Mouse (Mus musculus) lung, embryonic 14.5 days (tissue): ENCODE measurements at regions not wholly inside any gene's neighbourhood (a gene's known extent, or its start where the extent isn't known, plus 50 kb on each side); places are given as distances from the start of the nearest gene placed in this dataset.

ENCODE experiments used
- ATAC-seq: fragments of 200-750 bp; cut with Nextera tagmentation; 2 replicates; pipeline ENCODE4 v1.8.0; 2017; ENCODE audit warnings: mild to moderate bottlenecking, moderate TSS enrichment, moderate library complexity; ENCODE audit not compliant: insufficient read depth
- DNase-seq: peaks from one replicate; pipeline ENCODE4 v3.0.0-alpha.2; 2015
- H3K27ac ChIP-seq: fragments of 300-500 bp; sonication (generic); 2 replicates; pipeline ENCODE4 v1.5.1; 2014; ENCODE audit warnings: low read depth, mild to moderate bottlenecking, moderate library complexity
- H3K27me3 ChIP-seq: fragments of 300-500 bp; sonication (generic); 2 replicates; pipeline ENCODE4 v1.6.1; 2014; ENCODE audit warnings: low read length, control low read depth; ENCODE audit not compliant: insufficient read depth
- H3K36me3 ChIP-seq: fragments of 300-500 bp; sonication (generic); 2 replicates; pipeline ENCODE4 v1.6.1; 2014; ENCODE audit warnings: control low read depth; ENCODE audit not compliant: insufficient read depth
- H3K4me1 ChIP-seq: fragments of 300-500 bp; sonication (generic); 2 replicates; pipeline ENCODE4 v1.6.1; 2014; ENCODE audit warnings: antibody characterized with exemption, control low read depth; ENCODE audit not compliant: insufficient read depth
- H3K4me2 ChIP-seq: fragments of 300-500 bp; sonication (generic); 2 replicates; pipeline ENCODE4 v1.6.1; 2014; ENCODE audit warnings: mild to moderate bottlenecking
- H3K4me3 ChIP-seq: fragments of 300-500 bp; sonication (generic); 2 replicates; pipeline ENCODE4 v1.5.1; 2014; ENCODE audit warnings: low read depth, low read length
- H3K9ac ChIP-seq: fragments of 300-500 bp; sonication (generic); 2 replicates; pipeline ENCODE4 v1.6.1; 2014
- H3K9me3 ChIP-seq: fragments of 300-500 bp; sonication (generic); 2 replicates; pipeline ENCODE4 v1.6.1; 2016; ENCODE audit warnings: low read depth, low read length, control low read depth
- CTCF ChIP-seq: IDR thresholded peaks from 2 replicates; pipeline ENCODE4 v1.5.1; 2016; ENCODE audit warnings: antibody characterized with exemption, low read depth
- WGBS: fragments of 180-500 bp; shearing (Covaris S2); extraction: QIAGEN DNeasy Blood & Tissue Kit; methylation state at CpG from one replicate; pipeline ENCODE4 v1.1.7; 2014; 5-methylcytosine and 5-hydroxymethylcytosine counted together

DNA sequence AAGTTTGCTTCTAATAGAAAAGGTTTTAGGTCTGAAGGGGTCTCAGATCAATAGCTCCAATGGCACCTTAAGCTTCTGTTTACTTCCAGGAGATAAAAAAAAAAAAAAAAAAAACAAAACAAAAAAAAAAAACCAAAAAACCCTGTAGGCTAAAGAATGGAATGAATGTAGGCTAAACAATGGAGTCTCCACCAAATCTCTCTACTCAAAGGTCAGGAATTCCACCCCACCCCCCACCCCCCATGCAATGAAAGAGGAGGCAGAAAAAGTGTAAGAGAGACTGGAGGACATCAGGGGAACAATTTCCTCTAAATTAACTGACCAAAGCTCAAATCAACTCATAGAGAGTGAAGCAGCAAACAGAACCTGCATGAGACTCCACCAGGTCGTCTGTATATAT, 122.1 kb upstream of the Sel1l start:
- no peak overlapping the region for H3K27ac ChIP-seq
- no peak overlapping the region for H3K4me2 ChIP-seq
- no peak overlapping the region for H3K9ac ChIP-seq
- 50% methylated on average over 1 of the region's 1 CpGs for WGBS
- H3K9me3 ChIP-seq, result no peaks in the 10 kb centered on the region
- TF ChIP-seq CTCF, result no peak
- no peaks in the 10 kb centered on the region for H3K4me1 ChIP-seq
- no peaks in the 10 kb centered on the region for H3K36me3 ChIP-seq
- ATAC-seq (no peak), DNase-seq (no peak)
- no peaks in the 10 kb centered on the region for H3K27me3 ChIP-seq
- H3K4me3 ChIP-seq, result no peak overlapping the region

DNA sequence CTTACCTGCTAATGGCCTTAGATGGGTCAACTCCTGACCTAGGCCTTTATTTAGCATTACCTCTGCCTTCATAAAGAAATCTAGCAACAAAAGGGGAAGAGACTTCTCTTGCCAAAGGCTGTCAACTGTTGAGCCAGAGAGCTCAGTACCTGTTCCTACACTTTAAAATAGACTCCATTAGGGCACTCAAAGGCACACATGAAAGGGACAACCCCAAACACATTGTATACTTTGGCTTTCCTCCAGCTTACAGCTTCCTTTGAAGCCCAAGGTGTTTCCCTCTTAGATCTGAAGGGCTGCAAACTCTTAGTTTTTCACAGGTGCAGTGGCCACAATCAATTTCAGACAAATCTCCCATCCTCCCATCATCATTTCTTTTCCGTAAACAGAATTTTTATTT, 117.0 kb upstream of the Sel1l start:
- Histone ChIP-seq H3K9ac (no peak overlapping the region), H3K36me3 (no peaks in the 10 kb centered on the region), H3K4me2 (no peak overlapping the region), H3K27me3 (no peaks in the 10 kb centered on the region), H3K27ac (peak overlapping the region; percentile 58; the same call in 1 of the 2 replicates), H3K4me3 (no peak overlapping the region), H3K4me1 (no peaks in the 10 kb centered on the region), H3K9me3 (no peaks in the 10 kb centered on the region)
- whole genome bisulfite sequencing, result 50% methylated on average over 1 of the region's 1 CpGs
- DNase-seq, result peak; percentile 80
- no peak for TF ChIP-seq CTCF
- peak; percentile 65; the same call in 1 of the 2 replicates for ATAC-seq

DNA sequence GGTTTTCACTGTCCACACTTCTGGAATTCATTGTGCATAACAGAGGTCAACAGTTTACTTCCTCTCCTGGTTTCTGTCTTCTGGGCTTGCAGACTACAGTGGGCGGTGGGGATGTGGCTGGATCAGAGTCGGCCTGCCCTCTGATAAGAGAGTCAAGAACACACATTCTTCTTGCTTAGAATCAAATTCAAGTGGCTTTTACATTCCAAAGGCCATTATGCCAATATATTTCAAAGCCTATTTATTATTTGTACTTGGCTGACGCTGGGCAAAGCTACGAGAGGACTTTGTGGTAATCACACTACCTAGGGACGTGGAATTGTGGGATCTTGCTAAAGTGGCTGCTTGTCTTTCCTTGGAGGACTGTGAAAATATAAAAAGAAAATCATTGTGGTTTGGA, 114.3 kb upstream of the Sel1l start:
- WGBS, result 47% methylated on average over 5 of the region's 5 CpGs
- ATAC-seq (peak; percentile 88), DNase-seq (peak; percentile 47)
- Histone ChIP-seq H3K27me3 (no peaks in the 10 kb centered on the region), H3K4me2 (no peak overlapping the region), H3K36me3 (no peaks in the 10 kb centered on the region), H3K4me3 (no peak overlapping the region), H3K27ac (peak overlapping the region; percentile 85; the same call in 1 of the 2 replicates), H3K9me3 (no peaks in the 10 kb centered on the region), H3K9ac (no peak overlapping the region), H3K4me1 (no peaks in the 10 kb centered on the region)
- TF ChIP-seq CTCF, result no peak

DNA sequence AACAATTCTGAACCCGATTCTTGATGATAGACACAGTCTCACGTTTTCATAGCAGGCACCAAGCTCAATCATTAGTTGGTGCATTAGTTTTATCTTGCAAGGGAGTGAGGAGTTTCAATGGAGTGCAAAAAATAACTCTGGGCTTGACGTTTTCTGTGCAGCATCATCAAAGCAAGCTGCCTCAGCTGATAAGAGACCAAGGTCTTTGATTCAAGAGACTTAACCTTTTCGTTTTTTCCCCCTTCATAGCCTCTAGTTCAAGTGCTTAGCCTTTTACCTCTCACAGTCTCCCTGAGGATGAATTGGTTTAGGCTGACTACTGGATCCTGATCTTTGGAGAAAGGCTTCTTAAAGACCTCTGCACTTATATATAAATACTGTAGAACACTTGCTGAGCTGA, 109.1 kb upstream of the Sel1l start:
- H3K36me3 ChIP-seq, result no peaks in the 10 kb centered on the region
- H3K9ac ChIP-seq, result no peak overlapping the region
- H3K4me1 ChIP-seq, result no peaks in the 10 kb centered on the region
- no peak for TF ChIP-seq CTCF
- no peaks in the 10 kb centered on the region for H3K9me3 ChIP-seq
- no peaks in the 10 kb centered on the region for H3K27me3 ChIP-seq
- DNase-seq, result no peak
- H3K4me2 ChIP-seq, result no peak overlapping the region
- no peak overlapping the region for H3K27ac ChIP-seq
- no peak for ATAC-seq
- WGBS, result 31% methylated on average over 4 of the region's 4 CpGs
- no peak overlapping the region for H3K4me3 ChIP-seq

DNA sequence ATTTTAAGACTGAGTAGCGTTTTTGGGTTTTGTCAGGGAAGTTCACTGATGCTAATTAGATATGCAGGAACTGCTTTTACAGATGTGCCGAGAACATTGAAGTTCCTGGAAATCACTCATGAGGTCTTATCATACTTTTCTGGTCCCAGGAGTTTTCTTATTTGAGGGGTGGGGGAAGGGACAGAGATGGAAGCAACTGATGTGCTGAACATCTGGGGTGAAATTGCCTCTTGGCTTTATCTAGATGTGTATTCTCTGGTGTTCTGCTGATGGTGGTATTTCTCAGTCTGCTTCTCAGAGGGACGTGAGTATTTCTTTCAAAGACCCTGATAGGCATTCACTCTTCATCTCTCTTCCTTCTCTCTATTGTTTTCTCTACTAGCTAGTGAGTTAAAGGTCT, 107.5 kb upstream of the Sel1l start:
- H3K4me3 ChIP-seq, result no peak overlapping the region
- H3K9ac ChIP-seq, result no peak overlapping the region
- H3K27me3 ChIP-seq, result no peaks in the 10 kb centered on the region
- TF ChIP-seq CTCF, result no peak
- DNase-seq (no peak), ATAC-seq (no peak)
- no peak overlapping the region for H3K27ac ChIP-seq
- WGBS, result 75% methylated on average over 3 of the region's 3 CpGs
- no peak overlapping the region for H3K4me2 ChIP-seq
- no peaks in the 10 kb centered on the region for H3K4me1 ChIP-seq
- no peaks in the 10 kb centered on the region for H3K9me3 ChIP-seq
- H3K36me3 ChIP-seq, result no peaks in the 10 kb centered on the region

DNA sequence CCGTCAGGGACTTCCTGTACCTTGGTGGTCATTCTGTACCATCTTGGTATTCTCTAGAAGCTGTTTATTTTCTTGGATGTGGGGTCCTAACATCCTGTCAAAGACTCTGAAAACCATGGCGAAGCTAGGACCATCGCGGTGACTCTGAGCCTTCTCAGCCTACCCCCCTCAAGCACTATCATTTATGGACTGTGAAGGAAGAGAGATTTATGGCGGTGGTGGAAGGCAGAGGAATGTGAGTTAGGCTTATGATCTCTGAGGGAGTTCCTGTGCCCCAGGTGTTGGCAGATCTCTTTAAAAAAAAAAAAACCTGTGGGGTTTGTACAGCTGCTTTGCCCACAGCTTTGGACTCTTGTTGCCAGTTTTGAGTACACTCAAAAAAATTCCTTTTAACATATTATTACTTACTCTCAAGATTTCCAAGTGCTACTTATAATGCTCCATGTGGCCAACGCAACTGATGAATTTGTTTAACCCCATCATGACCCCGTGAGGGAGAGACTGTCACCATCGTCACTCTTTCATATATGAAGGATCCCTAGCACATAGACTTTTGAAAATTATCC, 99.7 kb upstream of the Sel1l start:
- Histone ChIP-seq H3K27ac (peak overlapping the region; percentile 63; the same call in 1 of the 2 replicates), H3K9me3 (no peaks in the 10 kb centered on the region), H3K4me2 (no peak overlapping the region), H3K36me3 (no peaks in the 10 kb centered on the region), H3K4me1 (no peaks in the 10 kb centered on the region; the same call in 1 of the 2 replicates), H3K4me3 (no peak overlapping the region), H3K9ac (no peak overlapping the region), H3K27me3 (no peaks in the 10 kb centered on the region)
- peak; percentile 43 for DNase-seq
- TF ChIP-seq CTCF, result no peak
- 22% methylated on average over 8 of the region's 8 CpGs for WGBS
- ATAC-seq, result peak; percentile 85

DNA sequence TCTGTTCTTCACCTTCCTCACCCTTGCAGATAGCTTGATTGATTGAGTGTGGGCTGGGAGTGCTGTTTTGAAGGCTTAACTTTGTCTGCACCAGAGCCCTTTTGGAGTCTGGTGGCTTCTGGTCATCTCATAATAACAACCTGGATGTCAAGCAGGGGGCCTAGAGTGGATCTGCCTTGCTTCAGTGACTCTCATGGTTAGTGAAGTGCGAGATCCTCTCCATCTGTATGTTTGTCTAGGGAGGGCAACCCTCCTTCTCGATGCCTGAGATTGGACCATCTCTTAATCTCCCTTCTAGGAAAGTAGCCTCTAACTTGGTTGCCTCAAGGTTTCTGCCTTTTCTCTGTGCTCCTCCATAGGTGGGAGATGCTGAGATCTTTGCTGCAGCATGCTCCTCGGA, 99.0 kb upstream of the Sel1l start:
- H3K27ac ChIP-seq, result peak overlapping the region; percentile 63
- 49% methylated on average over 3 of the region's 3 CpGs for WGBS
- no peak overlapping the region for H3K4me2 ChIP-seq
- no peak overlapping the region for H3K9ac ChIP-seq
- H3K4me3 ChIP-seq, result no peak overlapping the region
- DNase-seq, result no peak
- no peaks in the 10 kb centered on the region for H3K9me3 ChIP-seq
- no peak for ATAC-seq
- no peaks in the 10 kb centered on the region for H3K27me3 ChIP-seq
- no peaks in the 10 kb centered on the region; the same call in 1 of the 2 replicates for H3K4me1 ChIP-seq
- no peaks in the 10 kb centered on the region for H3K36me3 ChIP-seq
- TF ChIP-seq CTCF, result no peak
